Mouse (Mus musculus): Measurements from ENCODE around the gene Tgfa. TPM values are rescaled to one million over a fixed set of nuclear protein-coding genes. Genes with fewer than 3 reads are reported as not detected.

The Tgfa gene
- polyA plus RNA-seq (2014; fragmentation: Nextera tagmentation; extraction: Ambion mirVana), result 1.8 and 2.5 TPM in 2 replicates

DNA sequence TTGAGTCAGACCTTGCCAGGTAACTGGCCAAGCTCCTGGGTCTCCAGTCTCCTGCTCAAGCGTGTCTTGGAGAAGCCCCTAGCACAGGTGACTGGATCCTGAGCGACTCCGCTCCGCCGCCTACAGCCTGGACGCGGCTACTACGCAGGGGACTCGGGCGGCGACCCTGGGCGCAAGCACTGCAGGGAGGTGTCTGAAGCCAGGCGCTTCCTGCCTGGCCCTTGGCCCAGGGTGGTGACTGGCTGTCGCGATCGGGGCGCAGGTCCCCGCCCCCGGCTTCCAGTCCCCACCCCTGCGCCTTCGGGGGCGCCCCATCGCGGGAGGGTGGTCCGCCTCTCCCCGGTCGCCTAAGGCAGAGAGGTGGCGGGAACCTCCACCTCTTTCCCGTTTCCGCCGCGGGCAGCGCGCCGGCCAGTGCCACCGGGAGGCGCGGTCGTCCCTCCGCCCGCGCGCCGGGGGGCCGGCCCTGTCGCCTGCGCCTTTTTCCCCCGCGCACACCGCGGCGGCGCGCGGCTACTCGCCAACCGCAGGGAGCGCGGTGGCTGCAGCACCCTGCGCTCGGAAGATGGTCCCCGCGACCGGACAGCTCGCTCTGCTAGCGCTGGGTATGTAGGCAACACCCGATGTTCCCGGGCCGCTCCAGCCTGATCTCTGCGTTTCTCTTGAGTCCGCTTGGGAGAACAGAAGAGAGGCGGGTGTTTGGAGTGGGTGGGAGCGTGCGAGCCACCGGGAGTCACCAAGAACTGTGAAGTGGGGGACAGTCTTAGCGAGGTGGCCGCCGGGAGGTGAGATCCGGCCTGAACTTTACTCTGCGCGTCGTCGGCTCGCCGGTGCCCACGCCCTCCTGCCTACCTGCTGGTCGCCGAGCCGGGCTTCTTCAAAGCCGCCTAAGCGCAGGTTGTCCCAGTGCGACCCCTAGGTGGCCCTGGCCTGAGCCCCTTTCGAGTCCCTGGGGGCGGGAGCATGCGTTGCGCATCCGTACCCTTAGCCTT lies at the start of gene Tgfa:
Gene Tgfa (plus strand): TSS at position 283 of the 992 bp plus-strand sequence.
- Histone ChIP-seq H3K4me2 (ENCODE audit: low read depth, low read length) (peak within 1 kb of the TSS; percentile 99), H3K4me3 (ENCODE audit: low read depth, low read length) (peak within 1 kb of the TSS; percentile 63), H3K9me3 (replicated peaks; ENCODE audit: control insufficient read depth, low read length) (no peaks in the 10 kb centered on the region), H3K27ac (replicated peaks; ENCODE audit: low read depth, low read length) (no peak within 1 kb of the TSS), H3K4me1 (ENCODE audit: control insufficient read depth, insufficient read depth, low read length) (peaks cover 4% of the 10 kb centered on the region; the same call in 1 of the 2 replicates), H3K9ac (replicated peaks; ENCODE audit: low read length) (peak within 1 kb of the TSS; percentile 62), H3K36me3 (replicated peaks; ENCODE audit: control insufficient read depth, insufficient read depth, low read depth, low read length) (no peaks in the 10 kb centered on the region), H3K27me3 (ENCODE audit: control insufficient read depth, insufficient read depth, low read length) (peaks cover 10% of the 10 kb centered on the region)
- WGBS, result under 1% methylated on average over 87 of the region's 97 CpGs
- ATAC-seq (replicated peaks; ENCODE audit: insufficient number of reproducible peaks, low FRiP score, low TSS enrichment, low read depth) (peak; percentile 70), DNase-seq (ENCODE audit: low spot score) (peak; percentile 60)

DNA sequence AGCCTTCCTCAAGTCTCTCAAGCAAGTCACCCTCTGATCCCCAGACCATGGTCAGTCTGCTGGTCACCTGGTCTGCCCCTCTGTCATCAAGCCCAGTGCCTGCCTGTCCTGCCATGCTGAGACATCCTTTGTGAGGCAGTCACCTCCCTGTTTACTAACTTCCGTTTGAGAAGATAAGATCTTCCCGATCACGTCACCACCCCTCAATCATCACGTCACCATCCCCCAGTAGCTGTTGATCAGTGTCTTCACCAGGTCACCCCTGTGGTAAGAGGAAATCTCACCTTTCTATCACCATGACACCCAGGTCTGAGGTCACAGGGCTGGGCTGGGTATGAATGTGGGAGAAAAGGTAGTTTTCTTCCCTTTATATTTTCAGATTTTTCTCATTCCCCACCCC lies 46.5 kb upstream of the Tgfa start:
- 55% methylated on average over 4 of the region's 4 CpGs for WGBS
- Histone ChIP-seq H3K9me3 (replicated peaks; ENCODE audit: control insufficient read depth, low read length) (no peaks in the 10 kb centered on the region), H3K4me2 (ENCODE audit: low read depth, low read length) (no peak overlapping the region), H3K9ac (replicated peaks; ENCODE audit: low read length) (no peak overlapping the region), H3K4me3 (ENCODE audit: low read depth, low read length) (no peak overlapping the region), H3K36me3 (replicated peaks; ENCODE audit: control insufficient read depth, insufficient read depth, low read depth, low read length) (no peaks in the 10 kb centered on the region), H3K27me3 (ENCODE audit: control insufficient read depth, insufficient read depth, low read length) (no peaks in the 10 kb centered on the region), H3K27ac (replicated peaks; ENCODE audit: low read depth, low read length) (no peak overlapping the region), H3K4me1 (ENCODE audit: control insufficient read depth, insufficient read depth, low read length) (no peaks in the 10 kb centered on the region)
- DNase-seq (ENCODE audit: low spot score) (no peak), ATAC-seq (replicated peaks; ENCODE audit: insufficient number of reproducible peaks, low FRiP score, low TSS enrichment, low read depth) (no peak)

DNA sequence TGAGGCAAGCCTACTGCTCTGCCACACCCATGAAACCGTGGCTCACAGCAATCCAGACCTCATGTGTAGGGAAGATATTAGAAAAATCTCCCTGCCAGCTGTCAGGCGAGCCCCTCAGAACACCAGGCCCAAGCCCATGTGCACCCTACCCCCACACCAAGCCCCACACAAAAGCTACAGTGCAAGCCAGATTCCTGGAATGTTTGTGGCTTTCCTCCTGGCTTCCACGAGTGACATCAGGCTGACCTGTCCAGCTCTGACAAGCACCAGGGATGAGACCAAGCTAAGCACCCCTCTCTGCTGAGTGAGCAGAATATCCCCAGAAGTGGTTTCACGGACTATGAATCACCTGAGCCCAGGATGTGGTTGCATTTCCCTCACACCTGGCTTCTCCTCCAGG lies 46.0 kb upstream of the Tgfa start:
- WGBS, result 51% methylated on average over 4 of the region's 4 CpGs
- Histone ChIP-seq H3K4me2 (ENCODE audit: low read depth, low read length) (no peak overlapping the region), H3K9ac (replicated peaks; ENCODE audit: low read length) (no peak overlapping the region), H3K4me3 (ENCODE audit: low read depth, low read length) (no peak overlapping the region), H3K27me3 (ENCODE audit: control insufficient read depth, insufficient read depth, low read length) (no peaks in the 10 kb centered on the region), H3K36me3 (replicated peaks; ENCODE audit: control insufficient read depth, insufficient read depth, low read depth, low read length) (no peaks in the 10 kb centered on the region), H3K9me3 (replicated peaks; ENCODE audit: control insufficient read depth, low read length) (no peaks in the 10 kb centered on the region), H3K27ac (replicated peaks; ENCODE audit: low read depth, low read length) (no peak overlapping the region), H3K4me1 (ENCODE audit: control insufficient read depth, insufficient read depth, low read length) (no peaks in the 10 kb centered on the region)
- ATAC-seq (replicated peaks; ENCODE audit: insufficient number of reproducible peaks, low FRiP score, low TSS enrichment, low read depth) (no peak), DNase-seq (ENCODE audit: low spot score) (no peak)

DNA sequence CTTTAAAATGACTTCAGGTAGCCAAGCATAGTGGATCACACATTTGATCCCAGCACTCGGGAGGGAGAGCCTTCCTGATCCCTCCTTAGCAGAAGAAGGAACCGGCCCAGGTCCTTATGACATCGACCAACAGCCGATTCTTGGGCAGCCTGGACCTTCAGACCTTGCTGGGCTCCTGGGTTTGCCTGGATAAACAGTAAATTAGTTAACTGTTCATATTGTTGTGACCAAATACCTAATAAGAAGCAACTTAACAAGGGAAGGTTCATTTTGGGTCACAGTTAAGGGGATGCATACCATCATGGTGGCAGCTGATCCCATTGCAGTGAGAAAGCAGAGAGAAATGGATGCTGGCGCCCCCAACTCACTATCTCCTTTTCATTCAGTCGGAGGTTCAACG lies 42.3 kb upstream of the Tgfa start:
- Histone ChIP-seq H3K4me2 (ENCODE audit: low read depth, low read length) (no peak overlapping the region), H3K27ac (replicated peaks; ENCODE audit: low read depth, low read length) (no peak overlapping the region), H3K9me3 (replicated peaks; ENCODE audit: control insufficient read depth, low read length) (no peaks in the 10 kb centered on the region), H3K27me3 (ENCODE audit: control insufficient read depth, insufficient read depth, low read length) (no peaks in the 10 kb centered on the region), H3K4me1 (ENCODE audit: control insufficient read depth, insufficient read depth, low read length) (no peaks in the 10 kb centered on the region), H3K4me3 (ENCODE audit: low read depth, low read length) (no peak overlapping the region), H3K9ac (replicated peaks; ENCODE audit: low read length) (no peak overlapping the region), H3K36me3 (replicated peaks; ENCODE audit: control insufficient read depth, insufficient read depth, low read depth, low read length) (no peaks in the 10 kb centered on the region)
- ATAC-seq (replicated peaks; ENCODE audit: insufficient number of reproducible peaks, low FRiP score, low TSS enrichment, low read depth), result no peak
- WGBS, result 92% methylated on average over 7 of the region's 7 CpGs
- DNase-seq (ENCODE audit: low spot score), result no peak

DNA sequence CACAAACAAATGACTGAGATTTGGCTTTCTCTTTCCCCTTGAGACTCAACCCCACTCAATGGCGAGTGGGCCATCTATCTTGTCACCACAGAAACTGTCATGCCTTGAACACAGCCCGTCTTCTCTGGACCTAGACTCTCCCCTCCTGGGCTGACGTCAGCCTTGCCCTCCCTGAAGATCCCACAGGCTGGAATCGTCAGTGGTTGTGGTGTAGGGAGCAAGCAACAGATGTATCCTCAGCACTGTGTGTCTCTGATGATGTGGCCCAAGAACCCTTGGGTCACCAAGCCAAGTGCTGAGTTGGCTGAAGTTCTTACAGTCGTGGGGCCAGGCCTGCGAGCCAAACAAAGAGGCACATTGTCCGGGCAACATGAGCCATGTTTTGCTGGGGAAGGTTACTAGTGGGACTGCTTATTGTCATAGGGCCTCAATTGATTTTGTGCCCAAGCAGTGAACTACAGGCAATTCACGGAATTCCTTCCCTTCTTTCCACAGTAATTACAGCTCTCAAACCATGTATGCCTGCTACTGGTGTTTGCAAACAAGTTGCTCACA lies 41.5 kb upstream of the Tgfa start:
- no peak overlapping the region for H3K9ac ChIP-seq (replicated peaks; ENCODE audit: low read length)
- DNase-seq (ENCODE audit: low spot score) (no peak), ATAC-seq (replicated peaks; ENCODE audit: insufficient number of reproducible peaks, low FRiP score, low TSS enrichment, low read depth) (no peak)
- no peak overlapping the region for H3K4me2 ChIP-seq (ENCODE audit: low read depth, low read length)
- no peak overlapping the region for H3K27ac ChIP-seq (replicated peaks; ENCODE audit: low read depth, low read length)
- no peaks in the 10 kb centered on the region for H3K4me1 ChIP-seq (ENCODE audit: control insufficient read depth, insufficient read depth, low read length)
- no peaks in the 10 kb centered on the region for H3K36me3 ChIP-seq (replicated peaks; ENCODE audit: control insufficient read depth, insufficient read depth, low read depth, low read length)
- WGBS, result 56% methylated on average over 8 of the region's 8 CpGs
- no peaks in the 10 kb centered on the region for H3K9me3 ChIP-seq (replicated peaks; ENCODE audit: control insufficient read depth, low read length)
- H3K4me3 ChIP-seq (ENCODE audit: low read depth, low read length), result no peak overlapping the region
- no peaks in the 10 kb centered on the region for H3K27me3 ChIP-seq (ENCODE audit: control insufficient read depth, insufficient read depth, low read length)

DNA sequence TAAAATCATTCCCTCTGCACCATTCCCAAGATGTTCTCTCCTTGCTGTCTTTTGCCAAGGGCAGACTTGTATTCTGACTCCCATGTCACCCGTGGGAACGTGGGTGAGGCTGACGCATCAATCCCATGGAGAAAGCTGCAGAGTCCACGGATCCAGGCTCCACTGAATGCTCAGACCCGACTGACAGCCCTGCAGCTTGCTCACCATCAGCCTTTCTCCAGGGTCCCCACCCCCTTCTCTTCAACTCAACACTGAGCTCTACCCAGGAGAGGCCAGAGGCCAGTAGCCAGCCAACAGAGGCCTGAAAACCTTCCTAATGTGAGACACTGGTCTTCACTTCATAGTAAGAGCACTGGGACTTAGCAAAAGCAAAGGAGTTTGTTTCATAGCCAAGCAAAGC lies 41.0 kb upstream of the Tgfa start:
- Histone ChIP-seq H3K27ac (replicated peaks; ENCODE audit: low read depth, low read length) (no peak overlapping the region), H3K9ac (replicated peaks; ENCODE audit: low read length) (no peak overlapping the region), H3K4me1 (ENCODE audit: control insufficient read depth, insufficient read depth, low read length) (no peaks in the 10 kb centered on the region), H3K4me3 (ENCODE audit: low read depth, low read length) (no peak overlapping the region), H3K27me3 (ENCODE audit: control insufficient read depth, insufficient read depth, low read length) (no peaks in the 10 kb centered on the region), H3K4me2 (ENCODE audit: low read depth, low read length) (no peak overlapping the region), H3K36me3 (replicated peaks; ENCODE audit: control insufficient read depth, insufficient read depth, low read depth, low read length) (no peaks in the 10 kb centered on the region), H3K9me3 (replicated peaks; ENCODE audit: control insufficient read depth, low read length) (no peaks in the 10 kb centered on the region)
- DNase-seq (ENCODE audit: low spot score), result no peak
- 74% methylated on average over 5 of the region's 5 CpGs for WGBS
- ATAC-seq (replicated peaks; ENCODE audit: insufficient number of reproducible peaks, low FRiP score, low TSS enrichment, low read depth), result no peak

DNA sequence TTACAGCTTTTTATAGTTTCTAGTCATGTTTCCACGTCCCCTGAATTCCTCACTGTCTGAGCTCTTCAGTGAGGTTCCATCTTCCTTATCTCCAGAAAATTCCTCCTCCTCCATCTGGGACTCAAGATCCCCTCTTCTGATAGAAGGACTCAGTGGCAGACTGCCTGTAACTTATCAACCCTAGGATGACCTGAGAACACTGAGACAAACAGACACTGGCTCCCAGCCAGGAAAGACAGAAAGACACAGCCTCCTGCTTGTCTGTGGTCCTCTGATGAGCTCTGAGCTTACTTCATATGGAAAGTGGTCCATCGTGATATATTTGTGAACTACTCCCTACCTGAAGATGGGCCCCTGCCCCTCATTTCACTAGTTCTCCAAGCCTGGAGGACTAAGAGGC lies 40.5 kb upstream of the Tgfa start:
- no peak overlapping the region for H3K4me3 ChIP-seq (ENCODE audit: low read depth, low read length)
- H3K36me3 ChIP-seq (replicated peaks; ENCODE audit: control insufficient read depth, insufficient read depth, low read depth, low read length), result no peaks in the 10 kb centered on the region
- H3K9ac ChIP-seq (replicated peaks; ENCODE audit: low read length), result no peak overlapping the region
- no peak overlapping the region for H3K4me2 ChIP-seq (ENCODE audit: low read depth, low read length)
- ATAC-seq (replicated peaks; ENCODE audit: insufficient number of reproducible peaks, low FRiP score, low TSS enrichment, low read depth) (no peak), DNase-seq (ENCODE audit: low spot score) (no peak)
- WGBS, result 84% methylated on average over 2 of the region's 2 CpGs
- no peaks in the 10 kb centered on the region for H3K9me3 ChIP-seq (replicated peaks; ENCODE audit: control insufficient read depth, low read length)
- no peak overlapping the region for H3K27ac ChIP-seq (replicated peaks; ENCODE audit: low read depth, low read length)
- H3K27me3 ChIP-seq (ENCODE audit: control insufficient read depth, insufficient read depth, low read length), result no peaks in the 10 kb centered on the region
- no peaks in the 10 kb centered on the region for H3K4me1 ChIP-seq (ENCODE audit: control insufficient read depth, insufficient read depth, low read length)

Measured in embryonic facial prominence, embryonic 11.5 days (tissue).